Mouse (Mus musculus) myocyte (in vitro differentiated cells): ENCODE measurements around the gene Ceacam3. TPM values are rescaled to one million over a fixed set of nuclear protein-coding genes. Genes with fewer than 3 reads are reported as not detected.
"Not testable (repeated sequence)": the region's sequence is repeated elsewhere in the genome, so short reads cannot be mapped to it uniquely, and the experiment has no call there.

ENCODE experiments used
- H3K27me3 ChIP-seq: one replicate; pipeline ENCODE4 v1.6.1; 2011; ENCODE audit not compliant: control insufficient read depth, insufficient read depth, insufficient read length
- H3K36me3 ChIP-seq: one replicate; pipeline ENCODE4 v1.6.1; 2011; ENCODE audit not compliant: control insufficient read depth, insufficient read depth
- H3K4me2 ChIP-seq: one replicate; pipeline ENCODE4 v1.6.1; 2011; ENCODE audit warnings: low read depth, control low read depth
- H3K4me3 ChIP-seq: one replicate; pipeline ENCODE4 v1.5.1; 2011; ENCODE audit warnings: mild to moderate bottlenecking, control low read depth, moderate library complexity
- H3K79me2 ChIP-seq: one replicate; pipeline ENCODE4 v1.6.1; 2011; ENCODE audit not compliant: control insufficient read depth, insufficient read depth
- H3ac ChIP-seq: one replicate; pipeline ENCODE4 v1.6.1; 2011; ENCODE audit not compliant: control insufficient read depth, insufficient read length
- CEBPB ChIP-seq: IDR thresholded peaks from 2 replicates; pipeline ENCODE4 v1.6.1; 2011; ENCODE audit warnings: mild to moderate bottlenecking, moderate library complexity; ENCODE audit not compliant: poor library complexity, insufficient read depth, severe bottlenecking
- E2F4 ChIP-seq: IDR thresholded peaks from one replicate; pipeline ENCODE4 v1.6.1; 2011; ENCODE audit warnings: mild to moderate bottlenecking, control low read depth, moderate library complexity; ENCODE audit not compliant: insufficient read depth
- MAX ChIP-seq: IDR thresholded peaks from one replicate; pipeline ENCODE4 v1.6.1; 2011; ENCODE audit warnings: low read depth, mild to moderate bottlenecking, control low read depth
- MYOD1 ChIP-seq, 3 experiments: IDR thresholded peaks; one replicate each; pipeline ENCODE4 v1.6.1; 2011; ENCODE audit warnings: control low read depth in 2 of 3, low read depth in 2 of 3, mild to moderate bottlenecking in 2 of 3, moderate library complexity in 1 of 3; ENCODE audit not compliant: insufficient read length in 2 of 3, control insufficient read depth in 1 of 3
- MYOG ChIP-seq, 3 experiments: IDR thresholded peaks; one replicate each; pipeline ENCODE4 v1.6.1; 2011; ENCODE audit warnings: control low read depth in 2 of 3, low read depth in 2 of 3, mild to moderate bottlenecking in 2 of 3; ENCODE audit not compliant: insufficient read length in 2 of 3, control insufficient read depth in 1 of 3, insufficient read depth in 1 of 3
- POLR2A ChIP-seq: IDR thresholded peaks from one replicate; pipeline ENCODE4 v1.6.1; 2011; ENCODE audit warnings: low read depth, mild to moderate bottlenecking, control low read depth, moderate library complexity; ENCODE audit not compliant: insufficient read length
- POLR2AphosphoS2 ChIP-seq: IDR thresholded peaks from one replicate; pipeline ENCODE4 v1.6.1; 2011; ENCODE audit warnings: low read depth, control low read depth; ENCODE audit not compliant: insufficient read length
- REST ChIP-seq: IDR thresholded peaks from one replicate; pipeline ENCODE4 v1.6.1; 2011; ENCODE audit warnings: mild to moderate bottlenecking, control low read depth, moderate library complexity; ENCODE audit not compliant: insufficient read depth, insufficient read length
- SRF ChIP-seq: IDR thresholded peaks from one replicate; pipeline ENCODE4 v1.6.1; 2011; ENCODE audit warnings: low read depth; ENCODE audit not compliant: control insufficient read depth, insufficient read length
- TCF12 ChIP-seq: IDR thresholded peaks from one replicate; pipeline ENCODE4 v1.6.1; 2011; ENCODE audit warnings: mild to moderate bottlenecking, control low read depth; ENCODE audit not compliant: poor library complexity, insufficient read depth, severe bottlenecking
- TCF3 ChIP-seq: IDR thresholded peaks from one replicate; pipeline ENCODE4 v1.6.1; 2011; ENCODE audit warnings: low read depth, control low read depth; ENCODE audit not compliant: insufficient read length
- USF1 ChIP-seq: IDR thresholded peaks from one replicate; pipeline ENCODE4 v1.6.1; 2011; ENCODE audit warnings: low read depth, mild to moderate bottlenecking, control low read depth, moderate library complexity
- polyA plus RNA-seq: library from polyadenylated mRNA; unstranded; fragments of >200 nt; fragmentation: generic; extraction: Trizol; gene quantifications from one replicate; pipeline ENCODE4 v1.2.1, GENCODE M21; 2012; ENCODE audit warnings: missing spikeins

The Ceacam3 gene
- not detected for polyA plus RNA-seq

DNA sequence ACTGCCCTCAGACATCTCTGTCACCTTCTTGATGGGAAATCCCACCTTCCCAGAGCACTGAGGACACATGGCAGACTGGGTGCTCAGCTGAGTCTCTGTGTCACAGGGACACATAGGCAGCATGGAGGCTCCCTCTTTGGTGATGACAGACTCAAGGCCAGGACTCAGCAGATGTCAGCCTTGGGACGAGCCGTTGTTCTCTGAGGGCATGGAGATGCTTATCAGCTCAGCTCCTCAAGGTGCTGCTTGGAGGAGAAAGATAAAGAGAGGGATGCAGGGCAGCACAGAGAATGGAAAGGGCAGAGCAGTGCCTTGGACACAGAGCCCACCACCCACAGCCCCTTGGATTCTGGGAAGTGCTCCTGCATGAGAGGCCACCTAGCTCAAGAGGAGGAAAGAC lies at the start of gene Ceacam3:
Gene Ceacam3 (plus strand): TSS at position 352 of the 400 bp plus-strand sequence.
- H3K4me2 ChIP-seq: no peak within 1 kb of the TSS
- H3K27me3 ChIP-seq: no peaks in the 10 kb centered on the region
- no peaks in the 10 kb centered on the region for H3K36me3 ChIP-seq
- H3K4me3 ChIP-seq: no peak within 1 kb of the TSS
- TF ChIP-seq SRF (no peak), POLR2AphosphoS2 (no peak), MYOG (IDR thresholded peaks at IDR 0.05; ENCODE audit: control insufficient read depth in 1 of 3, insufficient read depth in 1 of 3, insufficient read length in 2 of 3, low read depth in 2 of 3) (no peak), TCF12 (no peak), REST (no peak), POLR2A (no peak), MAX (no peak), USF1 (no peak), CEBPB (no peak), TCF3 (no peak), E2F4 (no peak), MYOD1 (IDR thresholded peaks at IDR 0.05; ENCODE audit: control insufficient read depth in 1 of 3, insufficient read length in 2 of 3, low read depth in 2 of 3) (no peak)
- no peaks in the 10 kb centered on the region for H3K79me2 ChIP-seq
- H3ac ChIP-seq: no peak within 1 kb of the TSS

DNA sequence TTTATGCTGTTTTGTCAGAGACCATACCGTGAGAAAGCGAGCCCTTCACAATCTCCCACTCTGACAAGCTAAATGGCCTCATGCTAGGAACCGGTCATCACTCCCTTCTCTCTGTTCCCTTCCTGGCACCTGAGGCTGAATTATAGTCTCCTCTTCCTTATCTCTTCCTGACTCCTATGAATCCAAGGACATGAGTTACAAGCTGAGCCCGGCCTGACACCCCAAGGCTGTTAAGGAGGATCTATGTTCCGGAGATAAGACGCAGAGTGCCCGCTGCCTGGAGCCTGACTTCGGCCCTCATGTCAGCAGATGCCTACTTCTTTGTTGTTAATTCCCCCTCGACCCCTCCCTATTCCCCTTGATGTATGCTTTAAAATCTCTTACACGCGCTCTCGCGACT lies 48.5 kb upstream of the Ceacam3 start:
- not testable (repeated sequence) for H3K27me3 ChIP-seq, H3K4me2 ChIP-seq, H3K4me3 ChIP-seq, H3ac ChIP-seq, H3K36me3 ChIP-seq, H3K79me2 ChIP-seq

DNA sequence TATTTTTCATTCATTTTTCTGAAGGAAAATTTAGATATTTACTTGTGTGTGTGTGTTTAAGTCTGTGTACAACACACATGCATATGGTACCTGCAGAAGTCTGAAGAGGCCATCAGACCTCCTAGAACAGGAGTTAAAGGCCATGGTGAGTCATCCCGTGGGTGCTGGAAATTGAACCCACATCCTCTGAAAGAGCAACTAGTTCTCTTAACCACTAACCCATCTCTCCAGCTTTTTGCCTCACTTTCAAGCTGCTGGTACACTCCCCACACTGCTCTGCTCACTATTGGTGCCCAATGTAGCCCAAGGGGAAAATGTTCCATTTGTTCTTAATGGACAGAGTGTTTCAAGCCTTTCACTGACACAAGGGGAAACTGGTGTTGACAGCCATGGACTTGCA lies 14.8 kb upstream of the Ceacam3 start:
- Histone ChIP-seq H3K36me3 (no peaks in the 10 kb centered on the region), H3K27me3 (no peaks in the 10 kb centered on the region), H3K4me2 (no peak overlapping the region), H3K4me3 (no peak overlapping the region), H3ac (no peak overlapping the region), H3K79me2 (no peaks in the 10 kb centered on the region)
- no peak for TF ChIP-seq REST
- no peak for TF ChIP-seq POLR2AphosphoS2
- TF ChIP-seq MAX: no peak

DNA sequence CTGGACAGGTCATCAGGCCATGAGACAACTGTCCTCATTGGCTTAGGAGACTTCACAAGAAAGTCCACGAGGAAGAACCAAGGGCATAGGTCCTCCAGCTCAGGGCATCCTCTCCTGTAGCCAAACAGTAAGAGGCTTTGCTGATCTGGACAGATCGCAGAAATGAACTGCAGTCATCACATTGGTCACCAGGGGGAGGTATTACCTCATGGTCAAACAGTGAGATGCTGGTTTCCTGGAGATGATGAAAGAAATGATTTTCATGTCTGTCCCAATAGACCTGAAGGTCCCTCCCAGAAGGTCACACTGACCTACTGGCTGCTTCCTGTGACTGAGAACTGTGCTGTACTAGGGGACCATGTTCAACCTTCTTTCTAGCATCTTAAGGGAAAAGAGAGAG lies 5.6 kb downstream of the Ceacam3 start:
- Histone ChIP-seq H3K27me3 (no peaks in the 10 kb centered on the region), H3K79me2 (no peaks in the 10 kb centered on the region), H3K4me2 (no peak overlapping the region), H3K4me3 (no peak overlapping the region), H3ac (no peak overlapping the region), H3K36me3 (no peaks in the 10 kb centered on the region)
- TF ChIP-seq MYOG (IDR thresholded peaks at IDR 0.05; ENCODE audit: control insufficient read depth in 1 of 3, insufficient read depth in 1 of 3, insufficient read length in 2 of 3, low read depth in 2 of 3): no peak
- TF ChIP-seq REST: no peak
- no peak for TF ChIP-seq POLR2A
- no peak for TF ChIP-seq TCF3
- TF ChIP-seq CEBPB: no peak
- no peak for TF ChIP-seq MAX
- no peak for TF ChIP-seq TCF12
- TF ChIP-seq E2F4: no peak
- no peak for TF ChIP-seq MYOD1 (IDR thresholded peaks at IDR 0.05; ENCODE audit: control insufficient read depth in 1 of 3, insufficient read length in 2 of 3, low read depth in 2 of 3)
- TF ChIP-seq POLR2AphosphoS2: no peak
- TF ChIP-seq SRF: no peak
- TF ChIP-seq USF1: no peak

DNA sequence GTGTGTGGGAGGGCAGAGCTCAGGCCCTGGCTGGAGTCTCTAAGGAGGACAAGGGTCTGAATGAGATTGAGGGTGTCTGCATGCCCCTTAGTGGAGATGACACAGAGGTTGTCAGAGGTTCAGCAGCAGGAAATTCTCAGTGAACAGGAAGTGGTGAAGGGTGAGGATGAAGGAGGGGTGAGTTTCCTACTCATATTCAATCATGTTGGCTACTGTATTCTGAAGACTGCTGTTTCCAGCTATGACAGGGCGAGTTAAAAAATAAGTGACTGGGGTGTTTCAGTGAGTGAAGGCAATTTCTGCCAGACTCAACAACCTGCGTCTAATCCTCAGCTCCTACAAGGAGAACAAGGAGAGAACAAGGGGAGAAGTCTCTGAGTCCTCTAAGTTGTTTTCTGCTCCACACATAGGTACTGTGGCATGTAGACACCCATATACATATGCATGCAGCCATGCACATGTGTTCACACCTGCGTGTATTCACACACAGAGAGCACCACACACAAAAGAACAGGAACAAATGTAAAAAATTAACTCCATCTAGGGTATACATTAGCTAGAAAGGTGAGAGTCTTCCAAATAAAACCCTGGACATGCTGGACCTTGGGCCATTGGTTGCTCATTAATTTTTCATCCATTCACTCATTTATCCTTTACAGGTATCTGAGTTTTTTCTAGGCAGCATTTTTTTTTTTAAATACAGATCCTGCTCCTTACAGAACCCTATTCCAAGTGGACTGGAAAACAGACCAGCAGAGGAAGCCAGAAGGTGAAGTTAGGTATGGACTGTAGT lies 7.0 kb downstream of the Ceacam3 start:
- H3K4me2 ChIP-seq: no peak overlapping the region
- H3K36me3 ChIP-seq: no peaks in the 10 kb centered on the region
- H3K79me2 ChIP-seq: no peaks in the 10 kb centered on the region
- no peak overlapping the region for H3ac ChIP-seq
- H3K27me3 ChIP-seq: no peaks in the 10 kb centered on the region
- no peak for TF ChIP-seq POLR2AphosphoS2
- no peak for TF ChIP-seq CEBPB
- TF ChIP-seq MAX: no peak
- TF ChIP-seq MYOD1 (IDR thresholded peaks at IDR 0.05; ENCODE audit: control insufficient read depth in 1 of 3, insufficient read length in 2 of 3, low read depth in 2 of 3): no peak
- no peak for TF ChIP-seq SRF
- TF ChIP-seq POLR2A: no peak
- no peak for TF ChIP-seq USF1
- no peak for TF ChIP-seq TCF12
- TF ChIP-seq REST: no peak
- no peak for TF ChIP-seq MYOG (IDR thresholded peaks at IDR 0.05; ENCODE audit: control insufficient read depth in 1 of 3, insufficient read depth in 1 of 3, insufficient read length in 2 of 3, low read depth in 2 of 3)
- no peak for TF ChIP-seq TCF3
- no peak overlapping the region for H3K4me3 ChIP-seq
